Mouse (Mus musculus) macrophage (primary cell): ENCODE data around the gene Gm9887. TPM values are rescaled to one million over a fixed set of nuclear protein-coding genes. Genes with fewer than 3 reads are reported as not detected.
A peak's percentile ranks its signal among the peaks of the same experiment; 100 is the strongest.

Experiments
- H3K27ac ChIP-seq: fragments of 350-480 bp; formaldehyde crosslinking; 2 replicates; pipeline ENCODE4 v1.9.0; 2021
- H3K36me3 ChIP-seq: fragments of 350-480 bp; formaldehyde crosslinking; 2 replicates; pipeline ENCODE4 v1.9.0; 2021; ENCODE audit errors: inconsistent target
- H3K4me3 ChIP-seq: fragments of 350-480 bp; formaldehyde crosslinking; 2 replicates; pipeline ENCODE4 v1.9.0; 2021; ENCODE audit errors: inconsistent target
- H3K79me2 ChIP-seq: fragments of 350-480 bp; formaldehyde crosslinking; 2 replicates; pipeline ENCODE4 v1.9.0; 2021; ENCODE audit errors: inconsistent target
- WGBS: methylation state at CpG from one replicate; pipeline ENCODE4 v1.1.7; 2026; ENCODE audit warnings: inconsistent platforms; ENCODE audit not compliant: missing documents; 5-methylcytosine and 5-hydroxymethylcytosine counted together
- polyA plus RNA-seq: library from polyadenylated mRNA; stranded (reverse); fragments of 250-400 nt; gene quantifications from 3 replicates; pipeline ENCODE4 v1.2.4, GENCODE M21; 2018; ENCODE audit warnings: inconsistent platforms
- total RNA-seq, 78 experiments: library from RNA; depleted of rRNA; stranded (reverse); fragments of 250-400 nt; gene quantifications; 1 replicate in 9 of 78; 2 replicates in 24 of 78; 3 replicates in 43 of 78; 4 replicates in 2 of 78; pipeline ENCODE4 v1.2.4; 2018; ENCODE audit warnings: inconsistent platforms in 56 of 78

Gene Gm9887
- total RNA-seq (2018; cell fraction: chromatin; rRNA removed) = 1 to 10 TPM in 6 of 26 experiments, not detected in 20; 1.3 to 3.1 (median 1.9) TPM
- total RNA-seq (2018; cell fraction: cytosol; rRNA removed) = 1 to 10 TPM in 22 of 26 experiments, under 1 TPM in 4; 0.80 to 2.2 (median 1.4) TPM
- total RNA-seq (2018; cell fraction: nucleus; rRNA removed) = 1 to 10 TPM in 20 of 26 experiments, not detected in 6; 1.0 to 4.2 (median 2.0) TPM
- 0.40 to 0.57 TPM in 2 of 3 replicates, not detected in the other for polyA plus RNA-seq

GRCm38 (mm10) chr12:69371854-69372671 is at the start of gene Gm9887, which contains the start of gene Arf6:
Gene Gm9887, minus strand, starts transcription at chr12:69372458.
Gene Arf6, plus strand, starts transcription at chr12:69372150.
- peak within 1 kb of the TSS; percentile 81 for H3K27ac ChIP-seq
- no peaks in the 10 kb centered on the region for H3K36me3 ChIP-seq
- under 1% methylated on average over 57 of the region's 121 CpGs for WGBS
- peaks cover 46% of the 10 kb centered on the region for H3K79me2 ChIP-seq
- H3K4me3 ChIP-seq = peak within 1 kb of the TSS; percentile 86

- H3K27ac ChIP-seq = peak overlapping the region; percentile 39
These were observed 48.5 kb upstream of the Gm9887 start for GRCm38 (mm10) chr12:69420716-69421115.

GRCm38 (mm10) chr12:69419606-69420005 is 47.3 kb upstream of the Gm9887 start:
- no peaks in the 10 kb centered on the region for H3K79me2 ChIP-seq
- H3K27ac ChIP-seq = peak overlapping the region; percentile 39
- 28% methylated on average over 4 of the region's 4 CpGs for WGBS
- no peak overlapping the region for H3K4me3 ChIP-seq
- H3K36me3 ChIP-seq = no peaks in the 10 kb centered on the region

More at GRCm38 (mm10) chr12:69420716-69421115, 48.5 kb upstream of the Gm9887 start:
- Histone ChIP-seq H3K4me3 (no peak overlapping the region), H3K36me3 (no peaks in the 10 kb centered on the region), H3K79me2 (no peaks in the 10 kb centered on the region)
- WGBS = 16% methylated on average over 3 of the region's 3 CpGs

DNA sequence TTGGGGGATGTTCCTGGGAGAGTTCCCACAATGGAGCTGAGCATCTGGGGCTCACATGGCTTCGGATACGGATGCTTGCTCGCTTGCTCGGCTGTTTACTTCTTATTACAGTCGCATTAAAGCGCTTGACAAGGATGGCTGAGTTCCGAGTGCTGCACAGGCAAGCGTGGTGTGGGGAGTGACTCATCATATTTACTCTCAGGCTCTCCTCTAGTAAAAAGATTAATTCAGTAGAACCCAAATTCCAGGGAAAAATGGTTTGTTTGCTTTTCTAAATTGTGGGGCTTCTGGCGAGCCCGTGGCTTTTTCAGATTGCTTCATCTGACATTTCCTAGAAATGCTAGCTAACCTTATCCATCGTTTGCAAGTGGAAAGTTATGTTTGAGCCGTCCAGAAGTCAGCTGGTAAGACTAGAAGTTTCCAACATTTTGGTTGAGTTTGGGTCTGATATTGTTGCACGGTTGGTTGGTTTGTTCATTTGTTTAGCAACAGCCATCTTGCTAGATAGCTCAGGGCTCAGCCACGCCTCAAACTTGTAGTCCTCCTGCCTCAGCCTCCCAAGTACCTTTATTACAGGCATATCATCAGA is 46.9 kb upstream of the Gm9887 start:
- H3K79me2 ChIP-seq = no peaks in the 10 kb centered on the region
- no peak overlapping the region for H3K4me3 ChIP-seq
- no peaks in the 10 kb centered on the region for H3K36me3 ChIP-seq
- WGBS = 33% methylated on average over 14 of the region's 14 CpGs
- H3K27ac ChIP-seq = peak overlapping the region; percentile 39

DNA sequence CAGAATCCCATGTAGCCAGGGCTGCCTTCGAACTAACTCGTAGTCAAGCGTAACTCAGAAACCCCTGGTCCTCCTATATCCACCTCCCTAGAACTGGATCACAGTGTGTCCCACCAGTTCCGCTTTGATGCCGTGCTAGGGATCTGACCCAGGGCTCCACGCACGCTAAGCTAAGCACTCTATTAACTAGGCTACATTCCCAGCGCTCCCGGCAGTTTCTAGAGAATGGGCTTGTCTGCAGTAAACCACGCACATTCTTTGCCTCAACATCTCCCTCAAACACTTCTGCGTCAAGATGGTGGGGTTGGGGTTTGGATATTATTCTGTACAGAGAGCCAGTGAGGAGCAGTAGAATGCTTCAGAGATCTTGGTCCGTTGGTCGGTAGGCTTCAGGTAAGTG is 46.3 kb upstream of the Gm9887 start:
- 91% methylated on average over 13 of the region's 13 CpGs for WGBS
- no peak overlapping the region for H3K4me3 ChIP-seq
- no peaks in the 10 kb centered on the region for H3K79me2 ChIP-seq
- no peaks in the 10 kb centered on the region for H3K36me3 ChIP-seq
- no peak overlapping the region for H3K27ac ChIP-seq

- H3K36me3 ChIP-seq = no peaks in the 10 kb centered on the region
- H3K79me2 ChIP-seq = no peaks in the 10 kb centered on the region
- no peak overlapping the region for H3K4me3 ChIP-seq
- 26% methylated on average over 9 of the region's 9 CpGs for WGBS
- peak overlapping the region; percentile 25; the same call in 1 of the 2 replicates for H3K27ac ChIP-seq
These were observed 45.5 kb upstream of the Gm9887 start for GRCm38 (mm10) chr12:69417701-69418291.

- Histone ChIP-seq H3K4me3 (no peak overlapping the region), H3K36me3 (no peaks in the 10 kb centered on the region), H3K27ac (no peak overlapping the region), H3K79me2 (no peaks in the 10 kb centered on the region)
- WGBS = 55% methylated on average over 7 of the region's 7 CpGs
These were observed 44.5 kb upstream of the Gm9887 start for GRCm38 (mm10) chr12:69416793-69417192.

- Histone ChIP-seq H3K4me3 (no peak overlapping the region), H3K27ac (no peak overlapping the region), H3K36me3 (no peaks in the 10 kb centered on the region), H3K79me2 (no peaks in the 10 kb centered on the region)
- WGBS = 83% methylated on average over 3 of the region's 4 CpGs
These were observed 42.7 kb upstream of the Gm9887 start for GRCm38 (mm10) chr12:69414826-69415572.

- Histone ChIP-seq H3K27ac (peak overlapping the region; percentile 4; the same call in 1 of the 2 replicates), H3K4me3 (no peak overlapping the region), H3K79me2 (no peaks in the 10 kb centered on the region), H3K36me3 (no peaks in the 10 kb centered on the region)
- WGBS = 8% methylated on average over 3 of the region's 3 CpGs
These were observed 41.0 kb upstream of the Gm9887 start for GRCm38 (mm10) chr12:69413303-69413702.

- H3K4me3 ChIP-seq = no peak overlapping the region
- H3K27ac ChIP-seq = no peak overlapping the region
- no peaks in the 10 kb centered on the region for H3K36me3 ChIP-seq
- H3K79me2 ChIP-seq = no peaks in the 10 kb centered on the region
- WGBS = 32% methylated on average over 4 of the region's 4 CpGs
These were observed 39.7 kb upstream of the Gm9887 start for GRCm38 (mm10) chr12:69411936-69412335.

- no peak overlapping the region for H3K27ac ChIP-seq
- WGBS = 69% methylated on average over 5 of the region's 5 CpGs
- H3K36me3 ChIP-seq = no peaks in the 10 kb centered on the region
- no peaks in the 10 kb centered on the region for H3K79me2 ChIP-seq
- H3K4me3 ChIP-seq = no peak overlapping the region
These were observed 38.5 kb upstream of the Gm9887 start for GRCm38 (mm10) chr12:69410767-69411166.

- Histone ChIP-seq H3K4me3 (no peak overlapping the region), H3K36me3 (no peaks in the 10 kb centered on the region), H3K79me2 (no peaks in the 10 kb centered on the region), H3K27ac (no peak overlapping the region)
- 91% methylated on average over 13 of the region's 13 CpGs for WGBS
These were observed 30.4 kb upstream of the Gm9887 start for GRCm38 (mm10) chr12:69402594-69403167.

DNA sequence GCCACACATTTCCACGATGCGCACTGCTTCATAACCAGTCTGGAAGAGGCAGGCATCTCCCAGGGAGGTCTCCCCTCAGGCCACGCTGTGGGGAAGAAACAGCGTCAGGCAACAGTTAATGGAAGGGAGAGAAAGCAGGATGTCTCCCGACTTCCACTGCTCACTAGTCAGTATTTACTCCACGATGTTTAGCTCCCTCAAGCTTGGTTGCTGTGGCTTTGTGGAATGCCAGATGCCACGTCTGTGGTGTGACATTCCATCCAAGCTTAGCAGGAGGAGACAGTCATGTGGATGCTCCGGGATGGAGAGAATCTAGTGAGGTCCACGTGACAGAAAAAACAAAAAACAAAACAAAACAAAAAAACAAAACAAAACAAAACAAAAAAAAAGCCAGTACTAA is 29.8 kb upstream of the Gm9887 start:
- Histone ChIP-seq H3K4me3 (no peak overlapping the region), H3K79me2 (no peaks in the 10 kb centered on the region), H3K36me3 (no peaks in the 10 kb centered on the region), H3K27ac (no peak overlapping the region)
- 84% methylated on average over 9 of the region's 9 CpGs for WGBS

DNA sequence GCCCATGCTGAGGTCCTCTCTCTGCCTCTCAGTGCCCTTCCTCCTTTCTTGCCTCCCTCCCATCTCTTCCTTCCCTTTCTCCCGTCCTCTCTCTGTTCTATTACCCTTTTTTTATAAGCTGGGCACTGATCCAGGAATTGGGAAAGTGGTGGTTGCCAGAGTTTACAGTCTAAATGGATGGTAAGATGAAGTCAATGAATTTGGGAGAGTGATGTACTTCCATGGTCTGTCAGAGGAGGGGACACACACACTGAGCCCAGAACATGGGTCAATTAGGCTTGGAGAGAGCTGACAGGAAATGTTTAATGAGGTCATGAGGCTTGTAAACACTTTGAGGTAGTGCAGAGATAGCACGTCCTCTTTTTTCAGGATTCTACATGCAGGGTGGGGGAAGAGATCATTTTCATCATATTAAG is 28.6 kb upstream of the Gm9887 start:
- Histone ChIP-seq H3K79me2 (no peaks in the 10 kb centered on the region), H3K27ac (peak overlapping the region; percentile 46), H3K36me3 (no peaks in the 10 kb centered on the region), H3K4me3 (no peak overlapping the region)
- WGBS = 4% methylated on average over 2 of the region's 2 CpGs
